Mouse (Mus musculus) midbrain, embryonic 10.5 days (tissue): ENCODE data around the gene Fgd2. TPM values are rescaled to one million over a fixed set of nuclear protein-coding genes. Genes with fewer than 3 reads are reported as not detected.
A peak's percentile ranks its signal among the peaks of the same experiment; 100 is the strongest.
"Not testable (repeated sequence)": the region's sequence is repeated elsewhere in the genome, so short reads cannot be mapped to it uniquely, and the experiment has no call there.

ENCODE experiments used
- DNase-seq: peaks from one replicate; pipeline ENCODE4 v3.0.0-alpha.2; 2017; ENCODE audit warnings: low spot score
- H3K27ac ChIP-seq: fragments of 300-500 bp; sonication (generic); replicated peaks from 2 replicates; pipeline ENCODE4 v1.5.1; 2016; ENCODE audit warnings: mild to moderate bottlenecking
- H3K27me3 ChIP-seq: fragments of 300-500 bp; sonication (generic); 2 replicates; pipeline ENCODE4 v1.6.1; 2016; ENCODE audit warnings: low read depth, mild to moderate bottlenecking; ENCODE audit not compliant: poor library complexity, severe bottlenecking
- H3K36me3 ChIP-seq: fragments of 300-500 bp; sonication (generic); 2 replicates; pipeline ENCODE4 v1.6.1; 2016; ENCODE audit warnings: mild to moderate bottlenecking, moderate library complexity
- H3K4me1 ChIP-seq: fragments of 300-500 bp; sonication (generic); 2 replicates; pipeline ENCODE4 v1.6.1; 2016
- H3K4me3 ChIP-seq: fragments of 300-500 bp; sonication (generic); 2 replicates; pipeline ENCODE4 v1.5.1; 2016; ENCODE audit warnings: mild to moderate bottlenecking, moderate library complexity
- H3K9me3 ChIP-seq: fragments of 300-500 bp; sonication (generic); replicated peaks from 2 replicates; pipeline ENCODE4 v1.6.1; 2016; ENCODE audit warnings: mild to moderate bottlenecking
- WGBS: fragments of 180-500 bp; shearing (Covaris S2); methylation state at CpG from one replicate; pipeline ENCODE4 v1.1.7; 2016; 5-methylcytosine and 5-hydroxymethylcytosine counted together
- polyA plus RNA-seq: library from polyadenylated mRNA; unstranded; fragments of >200 nt; fragmentation: Nextera tagmentation; extraction: Ambion mirVana; gene quantifications from 2 replicates; pipeline ENCODE4 v1.2.1, GENCODE M21; 2016

The Fgd2 gene
- polyA plus RNA-seq, 1 experiment from 2014 or later, result 3.8 TPM

GRCm38 (mm10) chr17:29340406-29341261, 20.1 kb upstream of the Fgd2 start:
- H3K9me3 ChIP-seq, result no peaks in the 10 kb centered on the region
- no peak for DNase-seq
- no peaks in the 10 kb centered on the region for H3K27me3 ChIP-seq
- WGBS, result 88% methylated on average over 18 of the region's 18 CpGs
- peak overlapping the region; percentile 74 for H3K27ac ChIP-seq
- no peak overlapping the region for H3K4me3 ChIP-seq
- H3K4me1 ChIP-seq, result peaks cover 35% of the 10 kb centered on the region
- peaks cover 96% of the 10 kb centered on the region for H3K36me3 ChIP-seq

DNA sequence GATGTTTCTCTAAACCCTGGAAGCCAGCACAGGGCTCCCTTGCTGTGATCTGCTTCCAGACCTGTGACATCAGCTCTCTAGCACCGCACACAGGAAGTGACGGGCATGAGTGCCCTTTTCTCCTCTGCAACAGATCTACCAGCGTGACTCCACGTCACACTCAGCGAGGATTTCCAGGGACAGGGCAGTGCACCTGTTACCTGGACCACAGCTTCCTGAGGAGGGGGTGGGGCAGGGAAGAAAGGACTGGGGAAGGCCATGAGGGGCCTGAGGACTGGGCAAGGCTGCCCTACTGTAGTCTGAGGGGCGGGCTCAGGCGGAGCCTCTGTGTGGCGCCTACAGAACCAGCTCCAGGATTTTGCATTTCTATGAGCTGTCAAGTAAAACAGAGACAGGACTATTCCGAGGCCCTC, 19.1 kb upstream of the Fgd2 start:
- no peak for DNase-seq
- H3K4me3 ChIP-seq, result peak overlapping the region; percentile 21; the same call in 1 of the 2 replicates
- peak overlapping the region; percentile 74 for H3K27ac ChIP-seq
- 22% methylated on average over 9 of the region's 9 CpGs for WGBS
- no peaks in the 10 kb centered on the region for H3K9me3 ChIP-seq
- H3K36me3 ChIP-seq, result peaks cover 87% of the 10 kb centered on the region
- no peaks in the 10 kb centered on the region for H3K27me3 ChIP-seq
- H3K4me1 ChIP-seq, result peaks cover 44% of the 10 kb centered on the region

DNA sequence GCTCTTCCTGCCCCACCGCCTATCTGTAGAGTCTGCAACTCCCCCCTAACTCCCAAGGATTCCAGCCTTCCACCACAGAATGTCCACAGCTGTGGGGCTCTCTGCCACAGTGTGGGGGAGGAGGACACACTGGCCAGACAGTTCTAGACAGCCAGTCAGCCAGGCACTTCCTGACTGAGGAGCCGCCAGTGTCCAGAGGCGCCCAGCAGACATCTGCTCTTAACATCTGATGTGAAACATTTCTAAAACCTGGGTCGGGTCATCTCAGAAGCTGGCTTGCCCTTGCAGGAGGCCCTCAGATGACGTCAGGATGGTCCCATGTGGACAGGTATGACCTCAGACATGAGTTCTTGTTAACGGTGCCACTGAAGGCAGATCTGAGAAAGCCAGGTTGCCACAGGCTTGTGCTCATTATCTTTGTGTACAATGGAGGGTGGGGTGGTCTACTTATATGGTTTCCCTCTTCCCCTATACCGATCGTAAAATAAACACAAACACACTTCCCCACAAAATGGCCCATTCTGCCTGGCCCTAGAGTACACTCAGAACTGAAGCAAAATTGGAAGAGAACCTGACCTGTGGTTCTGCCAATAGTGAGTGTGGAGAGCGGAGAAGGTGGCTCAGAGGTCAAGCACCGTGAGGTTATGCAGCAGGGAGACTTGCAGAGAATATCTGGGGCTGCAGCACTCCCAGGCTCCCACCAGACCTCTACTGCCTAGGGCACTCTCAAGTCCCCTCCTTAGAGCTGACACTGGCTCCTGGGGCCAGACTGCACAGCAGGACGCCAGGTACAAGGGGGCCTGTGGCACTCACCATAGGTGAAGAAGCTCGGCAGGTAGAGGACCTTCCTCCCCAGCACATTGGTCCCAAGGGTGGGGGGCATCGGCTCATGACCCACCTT, 18.5 kb upstream of the Fgd2 start:
- WGBS, result 51% methylated on average over 13 of the region's 13 CpGs
- Histone ChIP-seq H3K4me3 (peak overlapping the region; percentile 21; the same call in 1 of the 2 replicates), H3K27me3 (no peaks in the 10 kb centered on the region), H3K9me3 (no peaks in the 10 kb centered on the region), H3K27ac (peak overlapping the region; percentile 74), H3K4me1 (peaks cover 51% of the 10 kb centered on the region), H3K36me3 (peaks cover 80% of the 10 kb centered on the region)
- DNase-seq, result no peak

GRCm38 (mm10) chr17:29343241-29343640, 17.5 kb upstream of the Fgd2 start:
- Histone ChIP-seq H3K4me3 (no peak overlapping the region), H3K9me3 (no peaks in the 10 kb centered on the region), H3K4me1 (peaks cover 60% of the 10 kb centered on the region), H3K27ac (no peak overlapping the region), H3K36me3 (peaks cover 70% of the 10 kb centered on the region), H3K27me3 (no peaks in the 10 kb centered on the region)
- 90% methylated on average over 5 of the region's 5 CpGs for WGBS
- DNase-seq, result no peak

DNA sequence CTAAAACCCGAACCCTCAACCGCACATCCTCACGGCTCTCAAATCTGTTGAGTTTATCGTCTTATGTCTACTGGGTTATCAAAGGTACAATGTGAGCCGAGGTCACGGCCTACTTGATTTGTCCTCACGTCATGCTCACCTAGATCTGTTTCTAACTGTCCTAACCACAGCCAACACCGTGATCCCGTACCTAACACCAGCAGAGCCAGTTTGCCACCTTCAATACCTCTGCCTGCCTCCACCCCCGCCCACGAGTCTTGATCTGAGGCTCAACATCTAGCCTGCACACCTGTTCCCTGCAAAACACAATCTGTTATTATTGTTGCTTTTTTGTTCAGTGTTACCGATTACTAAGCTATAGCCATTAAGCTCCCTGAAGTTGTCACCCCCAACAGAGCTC, 15.4 kb upstream of the Fgd2 start:
- DNase-seq, result no peak
- peaks cover 50% of the 10 kb centered on the region for H3K36me3 ChIP-seq
- 94% methylated on average over 12 of the region's 12 CpGs for WGBS
- peak overlapping the region; percentile 83; the same call in 1 of the 2 replicates for H3K4me3 ChIP-seq
- no peak overlapping the region for H3K27ac ChIP-seq
- no peaks in the 10 kb centered on the region for H3K9me3 ChIP-seq
- no peaks in the 10 kb centered on the region for H3K27me3 ChIP-seq
- H3K4me1 ChIP-seq, result peaks cover 66% of the 10 kb centered on the region

DNA sequence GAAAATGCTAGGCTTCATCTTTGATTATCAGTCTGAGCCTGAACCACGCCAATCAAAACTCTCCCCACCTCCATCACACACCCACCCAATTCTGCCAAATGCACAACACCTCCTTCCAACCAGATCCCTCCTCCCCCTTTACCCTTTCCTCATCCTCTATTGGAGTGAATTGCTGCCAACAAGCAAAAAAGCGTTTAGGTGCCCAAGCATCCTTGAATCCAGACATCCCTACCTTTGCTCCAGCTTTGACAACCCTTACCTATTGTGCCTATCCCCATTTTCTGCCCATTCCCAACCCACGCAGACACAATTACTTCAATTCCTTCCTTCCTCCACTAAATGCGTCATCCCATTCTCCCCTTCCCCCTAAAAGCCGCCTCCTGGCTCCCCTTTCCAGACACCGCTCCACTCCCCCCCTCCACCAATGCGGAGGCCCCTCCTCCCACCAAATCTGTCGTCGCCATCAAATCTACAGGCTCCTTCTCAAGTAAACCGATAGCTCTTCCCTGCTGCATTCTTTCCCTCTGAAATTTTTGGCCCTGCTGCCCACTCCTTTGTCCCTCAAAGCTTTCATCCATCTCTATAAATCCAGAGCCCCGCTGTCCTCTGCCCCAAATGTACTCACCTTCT, 14.1 kb upstream of the Fgd2 start:
- H3K4me1 ChIP-seq, result peaks cover 54% of the 10 kb centered on the region
- H3K27me3 ChIP-seq, result no peaks in the 10 kb centered on the region
- peak overlapping the region; percentile 94 for H3K27ac ChIP-seq
- H3K4me3 ChIP-seq, result peak overlapping the region; percentile 83
- peaks cover 37% of the 10 kb centered on the region for H3K36me3 ChIP-seq
- 6% methylated on average over 11 of the region's 11 CpGs for WGBS
- no peaks in the 10 kb centered on the region for H3K9me3 ChIP-seq
- DNase-seq, result no peak

DNA sequence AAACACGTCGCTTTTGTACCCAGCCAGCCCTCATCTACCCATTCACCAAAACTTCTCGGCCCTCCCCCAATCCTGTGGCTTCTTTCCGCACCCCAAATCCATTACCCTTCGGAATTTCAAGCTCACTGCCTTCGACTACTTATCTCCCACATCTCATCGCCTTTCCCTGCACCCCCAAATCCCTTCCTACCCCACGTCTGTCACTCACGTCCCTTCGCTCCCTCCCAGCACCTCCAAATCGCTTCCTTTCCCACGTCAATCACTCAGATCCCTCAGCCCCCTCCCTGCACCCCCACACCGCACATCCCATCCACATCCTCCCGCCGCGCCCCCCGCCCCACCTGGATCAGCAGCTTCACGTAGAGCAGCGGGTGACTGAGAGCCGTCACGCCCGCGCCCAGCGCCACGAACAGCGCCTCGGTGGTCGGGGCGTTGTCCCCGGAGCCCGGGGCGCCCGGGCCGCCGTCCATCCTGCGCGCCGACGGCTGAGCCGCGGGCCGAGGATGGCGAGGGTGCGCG, 13.5 kb upstream of the Fgd2 start:
- Histone ChIP-seq H3K36me3 (peaks cover 33% of the 10 kb centered on the region), H3K27me3 (no peaks in the 10 kb centered on the region), H3K4me3 (peak overlapping the region; percentile 83), H3K9me3 (no peaks in the 10 kb centered on the region), H3K27ac (peak overlapping the region; percentile 94), H3K4me1 (peaks cover 48% of the 10 kb centered on the region)
- no peak for DNase-seq
- under 1% methylated on average over 45 of the region's 45 CpGs for WGBS

GRCm38 (mm10) chr17:29347645-29348256, 13.0 kb upstream of the Fgd2 start, which contains the start of gene Mtch1:
Mtch1 (minus strand) TSS chr17:29347934.
- Histone ChIP-seq H3K4me3 (peak within 1 kb of the TSS; percentile 83), H3K9me3 (no peaks in the 10 kb centered on the region), H3K36me3 (peaks cover 28% of the 10 kb centered on the region), H3K27me3 (no peaks in the 10 kb centered on the region), H3K4me1 (peaks cover 42% of the 10 kb centered on the region), H3K27ac (peak within 1 kb of the TSS; percentile 94)
- DNase-seq, result peak; percentile 100
- 1% methylated on average over 53 of the region's 53 CpGs for WGBS

- H3K4me3 ChIP-seq, result no peak overlapping the region
- H3K4me1 ChIP-seq, result peaks cover 38% of the 10 kb centered on the region
- peaks cover 15% of the 10 kb centered on the region for H3K36me3 ChIP-seq
- H3K9me3 ChIP-seq, result no peaks in the 10 kb centered on the region
- 81% methylated on average over 2 of the region's 2 CpGs for WGBS
- H3K27me3 ChIP-seq, result no peaks in the 10 kb centered on the region
- no peak for DNase-seq
- 0 out of 2 replicates have a peak overlapping the region, but pooled peaks have one; percentile 94 for H3K27ac ChIP-seq
Observed at GRCm38 (mm10) chr17:29348996-29349395, 11.7 kb upstream of the Fgd2 start.

GRCm38 (mm10) chr17:29351056-29351455, 9.7 kb upstream of the Fgd2 start:
- not testable (repeated sequence) for H3K4me3 ChIP-seq, H3K36me3 ChIP-seq, H3K27me3 ChIP-seq, DNase-seq, H3K9me3 ChIP-seq, H3K27ac ChIP-seq
- 71% methylated on average over 5 of the region's 5 CpGs for WGBS
- peaks cover 42% of the 10 kb centered on the region for H3K4me1 ChIP-seq

DNA sequence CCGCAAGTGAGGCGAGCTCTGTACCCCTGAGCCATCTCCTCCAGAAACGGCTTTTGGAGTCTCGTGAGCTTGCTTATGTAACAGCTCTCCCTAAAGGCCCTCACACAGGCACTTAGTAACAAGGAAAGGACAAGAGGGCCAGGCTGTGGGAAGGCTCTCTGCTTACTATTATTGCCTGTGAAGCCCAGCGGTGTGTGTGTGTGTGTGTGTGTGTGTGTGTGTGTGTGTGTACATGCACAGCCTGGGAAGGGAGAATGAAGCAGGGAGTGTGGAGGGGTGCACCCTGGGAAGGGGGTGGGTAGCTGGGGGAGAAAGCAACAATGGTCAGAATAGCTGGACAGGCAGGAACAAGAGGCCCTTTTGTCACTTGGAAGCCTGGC, 5.3 kb upstream of the Fgd2 start:
- peak; percentile 78 for DNase-seq
- Histone ChIP-seq H3K4me3 (peak overlapping the region; percentile 54), H3K27ac (peak overlapping the region; percentile 98), H3K27me3 (no peaks in the 10 kb centered on the region), H3K4me1 (peaks cover 43% of the 10 kb centered on the region), H3K36me3 (no peaks in the 10 kb centered on the region), H3K9me3 (no peaks in the 10 kb centered on the region)
- 35% methylated on average over 5 of the region's 5 CpGs for WGBS
